Mouse (Mus musculus) liver, postnatal 0 days (tissue): ENCODE data around the gene Shisa5.

Experiments
- CTCF ChIP-seq: sonication (generic); IDR thresholded peaks from 2 replicates; pipeline ENCODE4 v1.5.1; 2016; ENCODE audit warnings: antibody characterized with exemption, low read depth
- EP300 ChIP-seq: IDR thresholded peaks from 2 replicates; pipeline ENCODE4 v1.6.1; 2016; ENCODE audit warnings: antibody characterized with exemption, low read depth, mild to moderate bottlenecking

DNA sequence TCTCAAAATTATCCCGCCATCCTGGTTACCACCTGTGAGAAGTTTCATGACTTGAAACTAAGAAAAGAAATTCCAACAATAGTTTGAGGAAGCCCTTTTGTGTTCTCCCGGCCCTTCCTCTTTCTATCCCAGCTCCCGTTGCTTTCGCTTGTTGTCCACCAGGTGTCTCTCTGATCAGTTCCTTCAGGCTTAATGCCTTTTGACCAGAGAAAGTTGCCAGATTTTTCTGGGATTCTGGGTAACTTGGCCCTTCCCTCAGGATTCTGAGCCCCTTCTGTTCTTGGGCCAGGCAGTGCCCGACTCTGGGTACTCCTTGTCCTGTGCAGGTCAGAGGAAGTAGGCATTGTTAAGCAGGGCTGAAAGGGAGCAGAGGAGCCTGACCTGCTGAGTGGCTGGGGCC is 49.6 kb downstream of the Shisa5 start:
- peak; percentile 69 for TF ChIP-seq CTCF
- TF ChIP-seq EP300 = no peak
